In genomic region chr14:24486773-24487227, GRCm38 (mm10) we compare ENCODE assay signal across 8 mouse cellular contexts. TPM values are rescaled to one million over a fixed set of nuclear protein-coding genes. Genes with fewer than 3 reads are reported as not detected.
DNase-seq lines count a peak whose midpoint lies in the region; ATAC-seq and TF ChIP-seq lines count a peak whose summit lies in the region.

TSS of gene Polr3a (minus strand) at chr14:24487058.
TSS of gene Rps24 (plus strand) at chr14:24487125.

- ATAC-seq in heart, embryonic 12.5 days (ENCODE audit: insufficient number of reproducible peaks, low FRiP score) = peak; percentile 43
- peak; percentile 62 for ATAC-seq in kidney, postnatal 0 days (replicated peaks; ENCODE audit: low FRiP score, low read depth)
- peak; percentile 62 for ATAC-seq in liver, embryonic 11.5 days (replicated peaks; ENCODE audit: low FRiP score)
- ATAC-seq in stomach, embryonic 14.5 days (ENCODE audit: insufficient number of reproducible peaks, insufficient read depth, low FRiP score, low read depth) = peak; percentile 65

- peaks cover 30% of the 10 kb centered on the region for H3K4me1 ChIP-seq in erythroblast, embryonic 14.5 days (ENCODE audit: control insufficient read depth)
- peaks cover 14% of the 10 kb centered on the region for H3K4me1 ChIP-seq in heart, embryonic 12.5 days (replicated peaks)
- H3K4me1 ChIP-seq in kidney, postnatal 0 days (replicated peaks; ENCODE audit: insufficient read depth, low read length) = peaks cover 9% of the 10 kb centered on the region
- H3K4me1 ChIP-seq in liver, embryonic 11.5 days (replicated peaks; ENCODE audit: control insufficient read depth, insufficient read depth, low read length) = peaks cover 6% of the 10 kb centered on the region
- 0 out of 2 replicates have a peak, but pooled peaks cover 12% of the 10 kb centered on the region for H3K4me1 ChIP-seq in stomach, embryonic 14.5 days (ENCODE audit: control insufficient read depth, insufficient read depth, low read length)

- DNase-seq in brain, embryonic 14.5 days (ENCODE audit: low read depth) = peak; percentile 99
- DNase-seq in kidney, postnatal 0 days (ENCODE audit: low spot score) = peak; percentile 96
- DNase-seq in liver, embryonic 11.5 days (ENCODE audit: low spot score) = peak; percentile 92
- peak; percentile 94 for DNase-seq in naive thymus-derived CD4-positive, alpha-beta T cell, adult 2 months (ENCODE audit: low read depth)

- peaks cover 41% of the 10 kb centered on the region for H3K79me2 ChIP-seq in C2C12 (ENCODE audit: control insufficient read depth, insufficient read depth)

- no peaks in the 10 kb centered on the region for H3K9me3 ChIP-seq in erythroblast, embryonic 14.5 days (ENCODE audit: control insufficient read depth, low read length)
- no peaks in the 10 kb centered on the region for H3K9me3 ChIP-seq in heart, embryonic 12.5 days (replicated peaks)
- no peaks in the 10 kb centered on the region for H3K9me3 ChIP-seq in kidney, postnatal 0 days (replicated peaks; ENCODE audit: low read length)
- H3K9me3 ChIP-seq in liver, embryonic 11.5 days (ENCODE audit: control insufficient read depth, low read length) = no peaks in the 10 kb centered on the region
- no peaks in the 10 kb centered on the region for H3K9me3 ChIP-seq in stomach, embryonic 14.5 days (ENCODE audit: control insufficient read depth, low read depth, low read length)

- peak within 1 kb of the TSS; percentile 94 for H3K4me3 ChIP-seq in C2C12 (ENCODE audit: insufficient read depth, poor library complexity, severe bottlenecking)
- H3K4me3 ChIP-seq in erythroblast, embryonic 14.5 days (replicated peaks) = peak within 1 kb of the TSS; percentile 76
- H3K4me3 ChIP-seq in heart, embryonic 12.5 days = peak within 1 kb of the TSS; percentile 99
- H3K4me3 ChIP-seq in kidney, postnatal 0 days (replicated peaks; ENCODE audit: low read depth, low read length) = peak within 1 kb of the TSS; percentile 77
- H3K4me3 ChIP-seq in liver, embryonic 11.5 days (ENCODE audit: low read depth, low read length) = peak within 1 kb of the TSS; percentile 86
- H3K4me3 ChIP-seq in stomach, embryonic 14.5 days (ENCODE audit: low read depth, low read length) = peak within 1 kb of the TSS; percentile 84

- peak; percentile 74 for TF ChIP-seq CTCF in C2C12 (IDR thresholded peaks at IDR 0.05; ENCODE audit: control insufficient read depth, insufficient read depth, insufficient read length)
- peak; percentile 89 for TF ChIP-seq CTCF in brain, embryonic 14.5 days (IDR thresholded peaks at IDR 0.05; ENCODE audit: borderline replicate concordance, extremely low read depth, insufficient read depth, insufficient read length)
- TF ChIP-seq CTCF in kidney, postnatal 0 days (IDR thresholded peaks at IDR 0.05; ENCODE audit: low read depth) = peak; percentile 94

- H3K27me3 ChIP-seq in C2C12 (ENCODE audit: control insufficient read depth, insufficient read depth, insufficient read length) = no peaks in the 10 kb centered on the region
- H3K27me3 ChIP-seq in erythroblast, embryonic 14.5 days (ENCODE audit: control insufficient read depth) = no peaks in the 10 kb centered on the region
- no peaks in the 10 kb centered on the region for H3K27me3 ChIP-seq in heart, embryonic 12.5 days (replicated peaks)
- no peaks in the 10 kb centered on the region for H3K27me3 ChIP-seq in kidney, postnatal 0 days (ENCODE audit: insufficient read depth, low read length)
- no peaks in the 10 kb centered on the region for H3K27me3 ChIP-seq in liver, embryonic 11.5 days (replicated peaks; ENCODE audit: control insufficient read depth, insufficient read depth, low read length)
- no peaks in the 10 kb centered on the region for H3K27me3 ChIP-seq in stomach, embryonic 14.5 days (ENCODE audit: control insufficient read depth, insufficient read depth, low read length)

- H3K36me3 ChIP-seq in C2C12 (ENCODE audit: control insufficient read depth, insufficient read depth) = peaks cover 31% of the 10 kb centered on the region
- H3K36me3 ChIP-seq in erythroblast, embryonic 14.5 days (ENCODE audit: control insufficient read depth) = peaks cover 31% of the 10 kb centered on the region
- peaks cover 29% of the 10 kb centered on the region for H3K36me3 ChIP-seq in heart, embryonic 12.5 days
- H3K36me3 ChIP-seq in kidney, postnatal 0 days (ENCODE audit: insufficient read depth, low read length) = peaks cover 23% of the 10 kb centered on the region
- H3K36me3 ChIP-seq in liver, embryonic 11.5 days (ENCODE audit: control insufficient read depth, insufficient read depth, low read length) = peaks cover 17% of the 10 kb centered on the region; the same call in 1 of the 2 replicates
- peaks cover 26% of the 10 kb centered on the region for H3K36me3 ChIP-seq in stomach, embryonic 14.5 days (ENCODE audit: control insufficient read depth, insufficient read depth, low read length)

- H3K79me3 ChIP-seq in C2C12 (ENCODE audit: low read depth) = peaks cover 33% of the 10 kb centered on the region

- H3K27ac ChIP-seq in heart, embryonic 12.5 days (ENCODE audit: poor library complexity, severe bottlenecking) = no peak within 1 kb of the TSS
- peak within 1 kb of the TSS; percentile 81; the same call in 1 of the 2 replicates for H3K27ac ChIP-seq in kidney, postnatal 0 days
- H3K27ac ChIP-seq in liver, embryonic 11.5 days (ENCODE audit: low read depth, low read length) = peak within 1 kb of the TSS; percentile 2; the same call in 1 of the 2 replicates
- H3K27ac ChIP-seq in stomach, embryonic 14.5 days (ENCODE audit: low read length) = no peak within 1 kb of the TSS

- under 1% methylated on average over 30 of the region's 30 CpGs for WGBS in heart, embryonic 12.5 days
- under 1% methylated on average over 30 of the region's 30 CpGs for WGBS in kidney, postnatal 0 days
- WGBS in liver, embryonic 11.5 days = under 1% methylated on average over 30 of the region's 30 CpGs
- 0% methylated on average over 30 of the region's 30 CpGs for WGBS in stomach, embryonic 14.5 days

- peak within 1 kb of the TSS; percentile 88 for H3ac ChIP-seq in C2C12 (ENCODE audit: control insufficient read depth, insufficient read length, low read depth)

- peak within 1 kb of the TSS; percentile 80 for H3K4me2 ChIP-seq in heart, embryonic 12.5 days
- H3K4me2 ChIP-seq in kidney, postnatal 0 days (ENCODE audit: low read length) = peak within 1 kb of the TSS; percentile 80
- H3K4me2 ChIP-seq in liver, embryonic 11.5 days = peak within 1 kb of the TSS; percentile 73
- peak within 1 kb of the TSS; percentile 55 for H3K4me2 ChIP-seq in stomach, embryonic 14.5 days (replicated peaks; ENCODE audit: low read depth, low read length)

- TF ChIP-seq POLR2A in brain, embryonic 14.5 days (IDR thresholded peaks at IDR 0.05; ENCODE audit: borderline replicate concordance, extremely low read depth, insufficient read depth, insufficient read length, poor library complexity, severe bottlenecking) = no peak

- H3K9ac ChIP-seq in heart, embryonic 12.5 days = peak within 1 kb of the TSS; percentile 92
- peak within 1 kb of the TSS; percentile 79 for H3K9ac ChIP-seq in kidney, postnatal 0 days (ENCODE audit: low read depth, low read length)
- H3K9ac ChIP-seq in liver, embryonic 11.5 days (ENCODE audit: low read depth, low read length) = peak within 1 kb of the TSS; percentile 92
- H3K9ac ChIP-seq in stomach, embryonic 14.5 days (replicated peaks; ENCODE audit: low read depth, low read length) = peak within 1 kb of the TSS; percentile 81

TF ChIP-seq in C2C12, 6 proteins besides CTCF, POLR2A, EP300 and RAD21:
- TF ChIP-seq USF1 (IDR thresholded peaks at IDR 0.05; ENCODE audit: low read depth) = peak; percentile 82
- peak; percentile 89 for TF ChIP-seq MAX (IDR thresholded peaks at IDR 0.05)
- TF ChIP-seq CEBPB (IDR thresholded peaks at IDR 0.05; ENCODE audit: low read depth) = no peak
- no peak for TF ChIP-seq MYOD1 (IDR thresholded peaks at IDR 0.05; ENCODE audit: control insufficient read depth, insufficient read length, low read depth)
- TF ChIP-seq MYOG (IDR thresholded peaks at IDR 0.05; ENCODE audit: control insufficient read depth, extremely low read depth, insufficient read length) = no peak
- TF ChIP-seq FOSL1 (IDR thresholded peaks at IDR 0.05; ENCODE audit: insufficient read depth, low read length, poor library complexity, severe bottlenecking) = no peak

RNA-seq across cellular contexts. Expression of gene Polr3a, which starts in this region (rescaled TPM):
- polyA plus RNA-seq in C2C12 (2012; fragmentation: generic; extraction: Trizol) = 12.3 TPM
- 12.4 and 16.4 TPM in 2 replicates for polyA plus RNA-seq in brain, embryonic 14.5 days (2012; rRNA removed)
- 0.12 and 0.14 TPM in 2 replicates for polyA plus RNA-seq in erythroblast, embryonic 14.5 days (2012)
- polyA plus RNA-seq in heart, embryonic 12.5 days (2016; fragmentation: Nextera tagmentation; extraction: Ambion mirVana) = 12.8 and 15.3 TPM in 2 replicates
- 11.0 and 11.5 TPM in 2 replicates for polyA plus RNA-seq in kidney, postnatal 0 days (2015; fragmentation: Nextera tagmentation; extraction: Ambion mirVana)
- 18.2 and 18.7 TPM in 2 replicates for polyA plus RNA-seq in liver, embryonic 11.5 days (2014; fragmentation: Nextera tagmentation; extraction: Ambion mirVana)
- 21.9 and 23.5 TPM in 2 replicates for polyA plus RNA-seq in stomach, embryonic 14.5 days (2014; fragmentation: Nextera tagmentation; extraction: Ambion mirVana)

RNA-seq across cellular contexts. Expression of gene Rps24, which starts in this region (rescaled TPM):
- polyA plus RNA-seq in C2C12 (2012; fragmentation: generic; extraction: Trizol) = 3,018 TPM
- polyA plus RNA-seq in brain, embryonic 14.5 days (2012; rRNA removed) = 2,169 and 2,228 TPM in 2 replicates
- polyA plus RNA-seq in erythroblast, embryonic 14.5 days (2012) = 35.8 and 36.2 TPM in 2 replicates
- 836 and 843 TPM in 2 replicates for polyA plus RNA-seq in heart, embryonic 12.5 days (2016; fragmentation: Nextera tagmentation; extraction: Ambion mirVana)
- polyA plus RNA-seq in kidney, postnatal 0 days (2015; fragmentation: Nextera tagmentation; extraction: Ambion mirVana) = 1,278 and 1,460 TPM in 2 replicates
- 1,414 and 1,515 TPM in 2 replicates for polyA plus RNA-seq in liver, embryonic 11.5 days (2014; fragmentation: Nextera tagmentation; extraction: Ambion mirVana)
- 1,400 and 1,408 TPM in 2 replicates for polyA plus RNA-seq in stomach, embryonic 14.5 days (2014; fragmentation: Nextera tagmentation; extraction: Ambion mirVana)

Comparison
In these comparisons a context has a peak if more than half of its experiments do, and no peak if none do; other contexts are left out.
1. RNA of gene Polr3a (polyA plus RNA-seq): 21.9 to 23.5 TPM in stomach, embryonic 14.5 days, 18.2 to 18.7 TPM in liver, embryonic 11.5 days, 12.4 to 16.4 TPM in brain, embryonic 14.5 days, 12.8 to 15.3 TPM in heart, embryonic 12.5 days, 12.3 TPM in C2C12 (single experiment) and 11.0 to 11.5 TPM in kidney, postnatal 0 days; 0.12 to 0.14 TPM in erythroblast, embryonic 14.5 days; every median in the first group is over 10 times any median in the second.
2. RNA of gene Rps24 (polyA plus RNA-seq): 3,018 TPM in C2C12 (single experiment), 2,169 to 2,228 TPM in brain, embryonic 14.5 days, 1,414 to 1,515 TPM in liver, embryonic 11.5 days, 1,278 to 1,460 TPM in kidney, postnatal 0 days, 1,400 to 1,408 TPM in stomach, embryonic 14.5 days and 836 to 843 TPM in heart, embryonic 12.5 days; 35.8 to 36.2 TPM in erythroblast, embryonic 14.5 days; every median in the first group is over 10 times any median in the second.
3. H3K27ac ChIP-seq: peak in kidney, postnatal 0 days (single experiment) and liver, embryonic 11.5 days (single experiment); none in heart, embryonic 12.5 days (single experiment) and stomach, embryonic 14.5 days (single experiment).
4. Peak in every context shown above with its lines, with median percentiles within 50 percentile points of each other: H3K4me3 ChIP-seq, CTCF ChIP-seq, DNase-seq, ATAC-seq, H3K4me2 ChIP-seq and H3K9ac ChIP-seq.